Mouse (Mus musculus): Measurements from ENCODE around the gene Nlgn3. TPM values are rescaled to one million over a fixed set of nuclear protein-coding genes. Genes with fewer than 3 reads are reported as not detected.

Nlgn3 gene
- total RNA-seq (2021) = 10 to 100 TPM; 10.6 to 10.7 TPM
- long read RNA-seq, experiment 1, partial matches to known transcripts = 0 of 2 reads
- long read RNA-seq, experiment 1, other reads (novel, unspliced or antisense) = 2 of 2 reads
- long read RNA-seq, experiment 2, full-length matches to known transcripts = 4 of 4 reads
- long read RNA-seq, experiment 2, partial matches to known transcripts = 0 of 4 reads
- long read RNA-seq, experiment 2, other reads (novel, unspliced or antisense) = 0 of 4 reads

- DNase-seq = peak; percentile 55
Measured at GRCm38 (mm10) chrX:101299055-101299454, at the start of gene Nlgn3. Nlgn3 (plus strand) TSS chrX:101299168.

GRCm38 (mm10) chrX:101253952-101254729 lies 44.8 kb upstream of the Nlgn3 start, which contains the start of gene Foxo4:
Foxo4 (plus strand) TSS chrX:101254528.
- DNase-seq = peak; percentile 86

DNA sequence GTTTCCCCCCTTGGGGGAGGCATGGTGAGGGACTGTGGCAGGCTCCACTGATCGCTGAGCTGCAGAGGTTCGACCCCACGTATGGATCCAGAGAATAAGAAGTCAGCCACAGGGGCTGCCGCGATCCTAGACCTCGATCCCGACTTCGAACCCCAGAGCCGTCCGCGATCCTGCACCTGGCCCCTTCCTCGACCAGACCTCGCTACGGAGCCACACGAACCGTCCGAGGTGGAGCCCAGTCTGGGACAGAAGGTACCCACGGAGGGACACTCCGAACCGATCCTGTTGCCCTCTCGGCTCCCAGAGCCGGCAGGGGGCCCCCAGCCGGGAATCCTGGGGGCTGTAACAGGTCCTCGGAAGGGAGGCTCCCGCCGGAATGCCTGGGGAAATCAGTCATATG lies 44.2 kb upstream of the Nlgn3 start:
- DNase-seq = peak; percentile 6

GRCm38 (mm10) chrX:101256603-101257002 lies 42.4 kb upstream of the Nlgn3 start:
- peak; percentile 24 for DNase-seq

DNA sequence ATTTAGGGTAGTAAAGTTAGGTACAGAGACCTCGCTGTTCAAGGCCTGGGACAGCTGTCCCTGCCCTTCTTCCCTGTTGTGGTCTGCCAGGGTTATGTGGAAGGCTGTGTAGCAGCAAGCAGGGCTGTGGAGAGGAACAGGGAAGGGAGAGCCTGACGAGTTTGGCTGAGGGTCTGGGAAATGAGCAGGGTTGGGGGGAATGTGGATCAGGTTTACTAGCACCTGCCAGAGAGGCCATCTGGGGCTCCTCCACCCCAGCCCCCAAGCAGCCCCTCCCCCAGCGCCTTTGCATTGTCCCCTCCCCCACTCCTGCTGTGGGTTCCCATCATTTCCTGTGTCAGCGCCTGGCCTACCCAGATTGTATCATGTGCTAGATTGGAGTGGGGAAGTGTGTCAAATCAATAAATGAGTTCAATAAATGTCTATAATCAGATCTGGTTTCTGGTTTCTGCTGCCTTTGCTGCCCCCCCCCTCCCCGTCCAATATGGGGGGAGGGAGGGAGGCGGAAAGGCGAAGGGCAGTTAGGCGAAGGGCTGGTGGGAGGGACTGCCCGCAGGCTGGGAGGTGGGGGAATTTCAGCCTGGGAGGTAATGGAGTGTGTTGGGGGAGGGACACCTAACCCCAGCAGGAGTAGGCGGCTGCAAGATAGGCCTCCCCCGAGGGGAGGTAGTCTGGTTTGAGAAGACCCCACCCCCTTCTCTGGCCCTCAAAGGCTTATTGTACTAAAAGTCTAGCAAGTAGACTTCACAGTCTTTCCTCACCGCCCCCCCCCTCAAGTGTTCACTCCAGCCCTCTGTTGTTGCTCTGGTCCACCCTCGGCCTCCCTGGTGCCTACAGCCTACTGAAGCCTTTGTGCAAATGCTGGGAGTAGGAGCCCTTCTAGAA lies 38.3 kb upstream of the Nlgn3 start:
- no peak for DNase-seq

DNA sequence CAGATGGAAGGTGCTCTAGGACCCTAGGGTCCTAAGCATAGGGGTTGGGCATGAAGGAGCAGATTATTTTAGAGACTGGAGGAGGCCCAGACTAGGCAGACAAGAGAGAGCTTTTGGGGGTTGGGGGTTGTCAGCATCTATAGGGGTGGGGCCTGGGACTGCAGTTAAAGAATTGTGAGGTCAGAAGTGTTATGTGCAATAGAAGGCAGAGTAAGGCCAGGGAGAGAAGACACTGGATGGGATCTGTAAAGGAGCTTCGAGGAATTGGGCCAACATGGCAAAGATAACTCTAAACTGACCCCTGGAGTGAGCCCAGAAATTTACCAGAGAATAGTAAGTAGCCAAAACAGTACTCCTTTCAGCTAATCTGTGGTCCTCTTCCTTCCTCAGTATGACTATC lies 35.1 kb upstream of the Nlgn3 start, which contains the start of gene Gm614:
TSS of gene Gm614 (minus strand) at position 101 of the 400 bp plus-strand sequence.
- DNase-seq = no peak

DNA sequence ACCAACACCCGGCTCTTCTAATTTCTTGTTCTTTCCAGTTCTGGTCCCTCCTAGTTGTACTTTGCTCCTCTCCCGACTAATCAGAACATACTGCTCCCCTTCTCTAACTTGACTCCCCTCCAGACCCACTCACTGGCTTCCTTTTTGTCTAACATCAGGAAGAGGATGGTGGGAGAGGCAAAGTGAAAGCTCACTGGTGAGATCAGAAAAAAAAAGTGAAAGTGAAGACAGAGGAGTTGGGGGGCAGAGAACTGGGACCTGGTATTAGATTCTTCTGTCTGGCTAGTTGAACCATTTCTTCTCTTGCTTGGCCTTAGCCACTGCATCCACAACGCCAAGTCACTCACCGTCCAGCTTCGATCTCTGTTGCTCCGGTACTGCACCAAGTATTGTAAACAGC lies 32.3 kb upstream of the Nlgn3 start:
- no peak for DNase-seq

- no peak for DNase-seq
Measured at GRCm38 (mm10) chrX:101268025-101268754, 30.8 kb upstream of the Nlgn3 start, which contains the start of gene Il2rg. Il2rg (minus strand) TSS chrX:101268255.

DNA sequence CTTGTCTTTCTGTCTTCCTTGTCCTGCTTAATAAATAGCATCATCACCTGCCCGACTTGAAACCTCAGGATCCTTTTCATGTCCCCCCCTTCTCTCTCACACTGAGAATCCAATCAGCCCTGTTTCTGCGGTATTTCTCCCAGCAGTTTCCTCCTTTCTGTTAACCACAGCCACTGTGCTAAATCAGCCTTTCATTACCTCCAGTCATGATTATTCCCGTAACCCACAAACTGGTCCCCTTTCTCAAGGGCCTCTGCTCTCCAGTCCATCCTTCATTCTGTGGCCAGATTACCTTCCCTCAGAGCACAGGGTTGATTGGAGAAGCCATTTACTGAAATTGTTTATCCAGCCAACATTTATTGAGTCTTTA lies 30.2 kb upstream of the Nlgn3 start, which contains the start of gene Gm20489:
TSS of gene Gm20489 (minus strand) at position 269 of the 370 bp plus-strand sequence.
- DNase-seq = no peak

DNA sequence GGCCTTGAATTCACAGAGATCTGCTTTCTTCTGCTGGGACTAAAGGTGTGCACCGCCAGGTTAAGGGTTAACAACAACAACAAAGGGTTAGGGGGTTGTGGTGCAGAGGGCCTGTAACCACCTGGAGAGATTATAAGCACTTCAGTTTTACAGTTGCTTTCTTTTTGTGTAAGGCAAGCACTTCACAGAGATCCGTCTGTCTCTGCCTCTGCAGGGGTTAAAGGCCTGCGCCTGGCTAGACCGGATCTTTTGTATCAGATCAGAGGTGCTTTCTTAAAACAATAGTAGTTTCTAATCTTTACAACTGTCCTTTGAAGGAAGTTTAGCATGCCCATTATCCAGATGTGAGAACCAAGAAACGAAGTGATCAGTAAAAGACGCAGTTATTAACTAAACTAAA lies 25.6 kb upstream of the Nlgn3 start:
- DNase-seq = no peak

DNA sequence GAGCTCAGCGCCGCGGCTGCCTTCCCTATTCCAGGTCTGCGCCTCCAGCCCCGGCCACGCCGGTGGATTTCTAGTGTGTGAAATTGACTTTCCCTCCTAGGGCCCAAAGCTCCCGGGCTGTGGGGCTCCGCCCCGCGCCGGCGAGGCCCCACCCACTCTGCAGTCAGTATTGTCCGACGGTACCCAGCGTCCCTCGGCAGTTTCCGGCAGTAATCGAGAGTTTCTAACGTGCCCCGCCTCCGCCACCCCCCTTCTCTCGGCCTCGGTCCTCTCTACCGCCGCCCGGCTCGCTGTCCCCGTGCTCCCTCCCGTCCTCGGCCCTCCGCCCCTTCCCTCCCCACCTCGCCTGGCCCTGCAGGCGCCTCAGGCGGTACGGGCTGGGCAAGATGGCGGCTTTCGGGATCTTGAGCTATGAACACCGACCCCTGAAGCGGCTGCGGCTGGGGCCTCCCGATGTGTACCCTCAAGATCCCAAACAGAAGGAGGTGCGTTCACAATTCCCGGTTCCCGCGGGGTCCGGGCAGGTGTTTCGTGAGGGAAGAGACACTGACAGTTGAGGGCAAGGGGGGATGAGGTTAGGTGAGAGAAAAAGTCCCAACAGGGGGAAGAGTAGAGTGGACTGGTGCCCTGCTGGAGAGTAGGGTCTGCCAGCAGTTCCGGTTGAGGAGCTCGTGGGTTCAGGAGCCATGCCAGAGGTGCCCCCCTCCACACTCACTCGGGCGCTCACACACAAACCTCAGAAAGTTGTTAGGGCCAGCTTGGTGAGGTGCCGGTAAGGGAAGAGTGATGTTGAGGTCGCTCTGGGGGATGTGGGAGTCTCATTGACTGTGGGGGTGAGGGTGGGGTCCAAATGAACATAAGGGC lies 24.9 kb upstream of the Nlgn3 start, which contains the start of gene Med12:
TSS of gene Med12 (plus strand) at position 156 of the 864 bp plus-strand sequence.
- DNase-seq = peak; percentile 93

DNA sequence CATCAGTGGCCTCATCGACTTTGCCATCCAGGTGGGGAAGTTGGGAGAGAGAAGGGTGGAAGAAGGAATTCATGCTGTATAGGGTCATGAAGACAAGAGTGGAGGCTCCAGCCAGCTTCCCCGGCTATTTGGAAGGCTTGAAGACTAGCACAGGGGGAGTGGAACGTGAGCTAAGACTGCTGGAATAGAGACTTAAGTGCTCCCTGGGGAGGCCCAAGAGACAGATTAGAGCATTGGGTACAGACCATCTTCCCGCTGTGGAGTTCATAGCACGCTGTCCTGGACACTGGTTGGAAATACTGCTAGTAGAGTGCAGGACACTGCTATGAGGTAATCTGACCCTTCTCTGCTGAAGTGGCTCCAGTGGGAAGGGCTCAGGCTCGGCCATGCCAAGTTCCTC lies 16.2 kb upstream of the Nlgn3 start:
- DNase-seq = no peak

DNA sequence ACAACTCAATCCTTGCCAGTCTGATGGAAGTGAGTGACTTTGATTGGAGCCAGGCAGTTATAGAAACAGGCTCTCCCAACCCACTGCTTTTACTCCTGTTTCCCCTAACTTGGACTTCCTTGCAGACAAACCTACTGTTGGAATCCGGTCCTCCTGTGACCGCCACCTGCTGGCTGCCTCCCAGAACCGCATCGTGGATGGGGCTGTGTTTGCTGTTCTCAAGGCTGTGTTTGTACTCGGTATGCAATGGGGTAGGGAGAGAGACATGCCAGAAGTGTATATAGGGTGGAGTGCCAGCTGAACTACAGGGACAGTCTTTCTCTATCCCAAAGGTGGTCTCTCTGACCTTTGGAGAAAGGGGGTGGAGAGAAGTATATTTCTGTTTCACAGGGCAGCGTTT lies 13.4 kb upstream of the Nlgn3 start:
- peak; percentile 69 for DNase-seq

DNA sequence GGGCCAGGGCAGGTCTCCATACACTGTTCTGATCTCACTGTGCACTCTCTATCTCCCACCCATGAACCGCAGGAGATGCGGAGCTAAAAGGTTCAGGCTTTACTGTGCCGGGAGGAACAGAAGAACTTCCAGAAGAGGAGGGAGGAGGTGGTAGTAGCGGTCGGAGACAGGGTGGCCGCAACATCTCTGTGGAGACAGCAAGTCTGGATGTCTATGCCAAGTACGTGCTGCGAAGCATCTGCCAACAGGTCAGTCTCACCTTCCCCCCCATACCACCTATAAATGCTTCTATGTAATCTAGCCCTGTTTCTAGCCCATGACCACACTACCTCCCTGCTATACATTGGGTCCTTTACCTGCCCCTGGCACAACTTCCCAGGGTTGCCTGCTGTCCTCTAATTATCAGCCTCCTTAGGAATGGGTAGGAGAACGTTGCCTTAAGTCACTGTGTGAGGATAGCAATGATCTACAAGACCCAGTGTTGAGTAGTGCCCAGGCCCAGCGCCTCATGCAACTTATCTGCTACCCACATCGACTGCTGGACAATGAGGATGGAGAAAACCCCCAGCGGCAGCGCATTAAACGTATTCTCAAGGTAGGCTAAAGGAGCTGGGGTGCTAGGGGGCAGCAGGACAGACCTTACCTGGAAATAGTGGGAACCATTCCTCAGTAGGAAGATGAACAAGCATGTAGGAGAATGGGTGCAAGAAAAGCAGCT lies 12.9 kb upstream of the Nlgn3 start:
- DNase-seq = no peak

DNA sequence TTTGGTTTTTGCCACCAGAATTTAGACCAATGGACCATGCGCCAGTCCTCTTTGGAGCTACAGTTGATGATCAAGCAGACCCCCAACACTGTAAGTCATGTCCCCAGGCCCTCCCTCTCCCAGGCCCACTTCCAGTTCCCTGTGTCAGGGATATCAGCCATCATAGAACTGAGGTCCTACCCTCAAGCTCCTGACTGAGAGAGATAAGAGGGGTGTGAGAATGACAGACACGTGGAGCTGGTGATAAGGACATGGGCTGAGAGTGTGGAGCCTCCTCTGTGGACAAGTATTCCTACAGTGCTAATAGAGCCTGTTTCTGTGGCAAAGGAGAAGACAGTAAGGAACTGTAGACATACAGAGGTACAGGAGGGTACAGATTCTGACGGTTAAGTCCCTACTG lies 11.4 kb upstream of the Nlgn3 start:
- no peak for DNase-seq

DNA sequence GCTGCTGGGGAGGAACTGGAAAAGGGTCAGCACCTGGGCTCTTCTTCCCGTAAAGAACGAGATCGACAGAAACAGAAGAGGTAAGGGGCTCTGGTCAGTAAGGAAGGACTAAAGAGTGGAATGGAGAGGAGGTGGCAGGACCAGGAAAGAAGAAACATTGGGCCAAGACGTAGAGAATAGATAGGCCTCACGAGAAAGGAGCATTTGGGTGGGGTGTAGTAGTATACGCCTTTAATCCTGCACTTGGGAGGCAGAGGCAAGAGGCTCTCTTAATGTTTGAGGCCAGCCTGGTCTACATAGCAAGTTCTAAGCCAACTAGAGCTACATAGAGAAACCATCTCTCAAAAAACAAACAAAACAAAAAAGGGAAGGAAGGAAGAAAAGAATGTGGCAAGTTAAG lies 10.5 kb upstream of the Nlgn3 start:
- no peak for DNase-seq

DNA sequence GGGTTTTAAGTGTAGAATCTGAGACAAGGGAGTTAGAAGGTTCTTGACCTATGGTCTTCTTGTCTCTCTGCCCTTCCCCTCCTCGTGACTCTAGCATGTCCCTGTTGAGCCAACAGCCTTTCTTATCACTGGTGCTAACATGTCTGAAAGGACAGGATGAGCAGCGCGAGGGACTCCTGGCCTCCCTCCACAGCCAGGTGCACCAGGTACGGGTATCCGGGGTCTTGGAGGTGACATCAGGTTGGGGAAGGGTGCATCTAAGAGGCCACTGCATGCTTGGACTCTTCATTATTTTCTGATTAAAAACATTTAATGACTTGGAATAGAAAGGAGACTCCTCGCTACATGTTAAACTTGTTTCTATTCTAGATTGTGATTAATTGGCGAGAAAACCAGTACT lies 9.9 kb upstream of the Nlgn3 start:
- DNase-seq = no peak

- no peak for DNase-seq
Measured at GRCm38 (mm10) chrX:101290111-101290510, 8.9 kb upstream of the Nlgn3 start.

DNA sequence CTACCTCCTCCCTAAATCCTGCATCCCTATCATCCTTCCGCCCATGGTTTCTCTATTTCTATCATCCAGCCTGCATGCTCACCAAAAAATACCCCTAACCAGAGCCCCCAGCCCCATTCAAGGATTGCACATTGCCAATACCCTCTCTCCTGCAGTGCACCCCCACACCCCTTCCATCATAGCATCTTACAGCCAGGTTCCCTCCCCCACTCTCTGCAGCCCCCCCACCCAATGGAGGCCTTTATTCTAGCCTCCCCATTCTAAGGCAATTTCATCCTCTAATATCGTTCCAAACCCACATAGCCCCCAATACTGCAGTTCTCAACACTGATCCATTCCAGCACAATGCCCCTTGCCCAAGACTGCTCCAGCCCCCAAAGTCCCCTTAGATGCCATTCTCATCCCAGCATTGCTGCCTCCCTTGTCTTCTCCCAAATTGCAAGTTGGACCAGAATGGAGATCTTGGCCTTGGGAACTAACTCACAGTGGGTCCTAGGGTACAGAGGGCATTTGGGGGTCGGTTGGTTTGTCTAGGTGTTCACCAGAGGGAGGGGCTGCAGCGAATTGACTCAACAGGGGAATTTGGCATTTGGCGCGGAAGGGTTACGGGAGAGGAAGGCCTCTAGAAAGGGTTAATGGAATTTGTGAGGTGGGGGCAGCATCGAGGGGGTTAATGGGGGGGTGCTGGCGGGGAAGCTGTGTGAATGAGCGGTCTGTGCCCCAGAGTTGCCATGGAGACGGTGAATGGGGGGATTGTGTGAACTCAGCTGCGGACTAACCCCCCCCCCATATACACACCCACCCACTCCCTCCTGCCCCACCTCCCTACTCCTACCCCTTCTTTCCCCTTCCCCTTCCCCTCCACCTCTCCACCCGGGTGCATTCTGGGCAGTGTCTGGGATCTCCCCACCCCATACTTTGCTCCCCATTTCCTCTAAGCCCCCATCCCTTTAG lies 782 bp downstream of the Nlgn3 start:
- DNase-seq = no peak
